Mouse (Mus musculus) erythroid progenitor cell, adult 5-6 weeks (primary cell): ENCODE results near the gene Col5a3. TPM values are rescaled to one million over a fixed set of nuclear protein-coding genes. Genes with fewer than 3 reads are reported as not detected.

Experiments used
- total RNA-seq, 2 experiments: library from RNA; stranded (forward) in 1 of 2; stranded (reverse) in 1 of 2; fragments of 150-400 nt in 1 of 2; fragments of 186-747, 209-891 nt in 1 of 2; gene quantifications; 2 replicates each; pipeline versions ENCODE4 v1.2.3 to v1.2.4; 2015 to 2017; ENCODE audit warnings: low replicate concordance in 2 of 2

The Col5a3 gene
- total RNA-seq, 2 experiments from 2014 or later: 1.3 TPM; not detected in 1

Other genes starting within 250 kb of the Col5a3 start
- gene Zfp846, start 233.8 kb downstream of the Col5a3 start, total RNA-seq (2015; ENCODE audit: low replicate concordance): 1.8 and 4.2 TPM in 2 replicates
- 0.77 and 5.4 TPM in 2 replicates for gene Zfp846, start 233.8 kb downstream of the Col5a3 start, total RNA-seq (2017; ENCODE audit: low replicate concordance)
- 158 and 182 TPM in 2 replicates for gene Ubl5, start 172.2 kb downstream of the Col5a3 start, total RNA-seq (2015; ENCODE audit: low replicate concordance)
- gene Ubl5, start 172.2 kb downstream of the Col5a3 start, total RNA-seq (2017; ENCODE audit: low replicate concordance): 36.3 and 42.1 TPM in 2 replicates
- gene Fbxl12, start 170.3 kb downstream of the Col5a3 start, total RNA-seq (2015; ENCODE audit: low replicate concordance): 21.3 and 21.8 TPM in 2 replicates
- 4.6 and 11.6 TPM in 2 replicates for gene Fbxl12, start 170.3 kb downstream of the Col5a3 start, total RNA-seq (2017; ENCODE audit: low replicate concordance)
- gene Pin1, start 163.0 kb downstream of the Col5a3 start, total RNA-seq (2015; ENCODE audit: low replicate concordance): 4.2 and 10.1 TPM in 2 replicates
- gene Pin1, start 163.0 kb downstream of the Col5a3 start, total RNA-seq (2017; ENCODE audit: low replicate concordance): 6.3 and 8.5 TPM in 2 replicates
- gene Olfm2, start 68.7 kb downstream of the Col5a3 start, total RNA-seq (2015; ENCODE audit: low replicate concordance): not detected in 2 replicates
- gene Olfm2, start 68.7 kb downstream of the Col5a3 start, total RNA-seq (2017; ENCODE audit: low replicate concordance): not detected in 2 replicates
- not detected in 2 replicates for gene Rdh8, start 3.4 kb upstream of the Col5a3 start, total RNA-seq (2015; ENCODE audit: low replicate concordance)
- gene Rdh8, start 3.4 kb upstream of the Col5a3 start, total RNA-seq (2017; ENCODE audit: low replicate concordance): not detected in 2 replicates
- gene A230050P20Rik, start 53.6 kb upstream of the Col5a3 start, total RNA-seq (2015; ENCODE audit: low replicate concordance): 1.1 and 1.7 TPM in 2 replicates
- gene A230050P20Rik, start 53.6 kb upstream of the Col5a3 start, total RNA-seq (2017; ENCODE audit: low replicate concordance): 3.7 and 4.3 TPM in 2 replicates
- gene Angptl6, start 64.7 kb upstream of the Col5a3 start, total RNA-seq (2015; ENCODE audit: low replicate concordance): not detected in 2 replicates
- 0.53 TPM in 1 of 2 replicates, not detected in the other for gene Angptl6, start 64.7 kb upstream of the Col5a3 start, total RNA-seq (2017; ENCODE audit: low replicate concordance)
- gene Ppan, start 73.1 kb upstream of the Col5a3 start, total RNA-seq (2015; ENCODE audit: low replicate concordance): 6.7 and 19.1 TPM in 2 replicates
- gene Ppan, start 73.1 kb upstream of the Col5a3 start, total RNA-seq (2017; ENCODE audit: low replicate concordance): 7.1 and 16.2 TPM in 2 replicates
- 47.4 and 59.5 TPM in 2 replicates for gene Eif3g, start 83.6 kb upstream of the Col5a3 start, total RNA-seq (2015; ENCODE audit: low replicate concordance)
- 41.5 and 59.7 TPM in 2 replicates for gene Eif3g, start 83.6 kb upstream of the Col5a3 start, total RNA-seq (2017; ENCODE audit: low replicate concordance)
- 122 and 135 TPM in 2 replicates for gene Dnmt1, start 144.8 kb upstream of the Col5a3 start, total RNA-seq (2015; ENCODE audit: low replicate concordance)
- gene Dnmt1, start 144.8 kb upstream of the Col5a3 start, total RNA-seq (2017; ENCODE audit: low replicate concordance): 217 and 249 TPM in 2 replicates
- gene S1pr2, start 161.7 kb upstream of the Col5a3 start, total RNA-seq (2015; ENCODE audit: low replicate concordance): not detected in 2 replicates
- gene S1pr2, start 161.7 kb upstream of the Col5a3 start, total RNA-seq (2017; ENCODE audit: low replicate concordance): under 0.01 and 0.39 TPM in 2 replicates
- 13.0 and 22.0 TPM in 2 replicates for gene Mrpl4, start 187.7 kb upstream of the Col5a3 start, total RNA-seq (2015; ENCODE audit: low replicate concordance)
- gene Mrpl4, start 187.7 kb upstream of the Col5a3 start, total RNA-seq (2017; ENCODE audit: low replicate concordance): 13.3 and 18.0 TPM in 2 replicates
- 1.3 TPM in 1 of 2 replicates, not detected in the other for gene Icam1, start 200.9 kb upstream of the Col5a3 start, total RNA-seq (2015; ENCODE audit: low replicate concordance)
- 1.5 and 9.0 TPM in 2 replicates for gene Icam1, start 200.9 kb upstream of the Col5a3 start, total RNA-seq (2017; ENCODE audit: low replicate concordance)
- gene Icam4, start 214.3 kb upstream of the Col5a3 start, total RNA-seq (2015; ENCODE audit: low replicate concordance): 164 and 214 TPM in 2 replicates
- gene Icam4, start 214.3 kb upstream of the Col5a3 start, total RNA-seq (2017; ENCODE audit: low replicate concordance): 107 and 112 TPM in 2 replicates
- 1.3 and 1.4 TPM in 2 replicates for gene Icam5, start 217.0 kb upstream of the Col5a3 start, total RNA-seq (2015; ENCODE audit: low replicate concordance)
- gene Icam5, start 217.0 kb upstream of the Col5a3 start, total RNA-seq (2017; ENCODE audit: low replicate concordance): 1.3 and 3.5 TPM in 2 replicates